Mouse (Mus musculus): ENCODE measurements around the gene Maml1. TPM values are rescaled to one million over a fixed set of nuclear protein-coding genes. Genes with fewer than 3 reads are reported as not detected.

Gene Maml1
- polyA plus RNA-seq, 1 experiment from 2014 or later, result 10.7 TPM

DNA sequence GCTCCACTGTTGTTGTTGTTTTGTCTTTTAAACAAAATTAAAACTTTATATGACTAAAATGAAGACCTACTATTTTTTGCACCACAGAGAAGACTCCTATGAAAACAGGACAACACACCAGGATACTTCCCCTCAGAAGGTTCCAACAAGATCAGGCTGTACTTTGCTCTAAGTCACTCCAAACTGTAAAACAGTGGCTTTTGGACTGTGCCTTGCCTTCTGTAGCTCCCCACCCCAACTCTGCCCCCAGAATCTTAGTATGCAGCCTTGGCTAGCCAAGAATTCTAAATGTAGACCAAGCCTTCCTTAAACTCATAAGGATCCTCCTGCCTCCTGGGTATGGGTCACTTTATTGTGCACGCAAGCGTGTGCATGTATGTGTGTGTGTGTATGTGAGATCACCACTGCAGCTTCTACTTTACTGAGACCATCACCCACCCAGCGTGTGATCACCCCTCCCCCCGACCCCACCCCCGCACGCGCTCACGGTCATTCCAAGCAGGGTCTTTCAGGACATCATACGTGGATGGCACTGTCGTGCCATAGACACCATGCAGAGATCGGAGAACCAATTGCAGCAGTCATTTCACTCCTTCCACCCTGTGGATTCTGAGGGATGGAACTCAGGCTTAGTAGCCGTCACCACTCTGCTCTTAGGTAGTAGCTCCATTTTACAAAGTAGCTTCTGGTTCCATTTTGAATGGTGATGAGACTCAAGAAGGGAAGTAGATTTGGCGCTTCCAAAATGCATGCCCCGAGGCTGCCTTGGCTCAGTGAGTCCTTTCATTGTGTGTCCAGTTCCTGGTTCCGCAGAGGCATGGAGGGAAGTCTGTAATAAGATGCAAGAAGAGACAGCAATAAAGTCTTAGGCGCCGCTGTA lies 68.1 kb downstream of the Maml1 start:
- Histone ChIP-seq H3K27ac (ENCODE audit: low read depth, low read length) (peak overlapping the region; percentile 80), H3K36me3 (ENCODE audit: control insufficient read depth, insufficient read depth, low read length) (no peaks in the 10 kb centered on the region), H3K4me2 (replicated peaks; ENCODE audit: low read depth, low read length) (peak overlapping the region; percentile 94), H3K4me1 (ENCODE audit: control insufficient read depth, insufficient read depth, low read length) (peaks cover 31% of the 10 kb centered on the region), H3K27me3 (ENCODE audit: control insufficient read depth, insufficient read depth, low read length) (no peaks in the 10 kb centered on the region), H3K9me3 (ENCODE audit: control insufficient read depth, low read length) (no peaks in the 10 kb centered on the region), H3K4me3 (ENCODE audit: low read length) (peak overlapping the region; percentile 71), H3K9ac (ENCODE audit: low read depth, low read length) (peak overlapping the region; percentile 91)
- no peak for ATAC-seq (ENCODE audit: low FRiP score, low TSS enrichment)
- WGBS, result 6% methylated on average over 17 of the region's 17 CpGs

DNA sequence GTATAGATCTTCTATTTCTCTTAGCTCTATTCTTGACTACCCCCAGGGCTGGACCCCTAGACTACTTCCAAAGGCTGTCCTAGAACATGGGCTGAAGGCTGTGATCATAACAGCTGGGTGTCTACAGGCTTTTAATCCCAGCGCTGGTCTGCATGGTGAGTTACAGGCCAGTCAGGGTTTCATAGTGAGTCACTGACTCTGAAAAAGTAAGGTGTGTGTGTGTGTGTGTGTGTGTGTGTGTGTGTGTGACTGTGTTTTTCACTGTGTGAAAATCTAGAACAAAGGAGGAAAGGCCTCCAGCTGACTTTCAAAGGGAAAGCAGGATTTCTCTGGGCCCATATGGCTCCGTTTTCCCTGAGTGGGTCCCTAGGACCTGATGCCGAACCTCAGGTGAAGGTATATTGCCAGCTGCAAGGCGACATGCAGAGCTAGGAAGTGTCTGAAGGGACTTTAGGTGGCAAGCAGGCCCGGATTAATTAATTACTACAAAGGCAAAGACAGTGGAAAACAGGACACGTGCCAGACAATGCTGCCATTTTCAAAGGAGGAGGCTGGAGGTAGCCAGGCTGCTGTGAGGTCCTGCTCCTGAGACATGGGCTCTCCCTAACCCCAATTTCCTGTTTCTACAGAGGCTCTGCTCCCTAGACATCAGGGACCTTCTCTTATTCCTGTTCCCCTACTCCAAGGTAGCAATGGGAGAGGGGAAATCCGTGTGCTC lies 69.4 kb downstream of the Maml1 start:
- no peaks in the 10 kb centered on the region for H3K9me3 ChIP-seq (ENCODE audit: control insufficient read depth, low read length)
- no peak overlapping the region for H3K4me3 ChIP-seq (ENCODE audit: low read length)
- 61% methylated on average over 7 of the region's 7 CpGs for WGBS
- no peak overlapping the region for H3K9ac ChIP-seq (ENCODE audit: low read depth, low read length)
- no peak overlapping the region for H3K27ac ChIP-seq (ENCODE audit: low read depth, low read length)
- no peaks in the 10 kb centered on the region for H3K27me3 ChIP-seq (ENCODE audit: control insufficient read depth, insufficient read depth, low read length)
- ATAC-seq (ENCODE audit: low FRiP score, low TSS enrichment), result no peak
- peaks cover 23% of the 10 kb centered on the region for H3K4me1 ChIP-seq (ENCODE audit: control insufficient read depth, insufficient read depth, low read length)
- H3K4me2 ChIP-seq (replicated peaks; ENCODE audit: low read depth, low read length), result no peak overlapping the region
- H3K36me3 ChIP-seq (ENCODE audit: control insufficient read depth, insufficient read depth, low read length), result no peaks in the 10 kb centered on the region

DNA sequence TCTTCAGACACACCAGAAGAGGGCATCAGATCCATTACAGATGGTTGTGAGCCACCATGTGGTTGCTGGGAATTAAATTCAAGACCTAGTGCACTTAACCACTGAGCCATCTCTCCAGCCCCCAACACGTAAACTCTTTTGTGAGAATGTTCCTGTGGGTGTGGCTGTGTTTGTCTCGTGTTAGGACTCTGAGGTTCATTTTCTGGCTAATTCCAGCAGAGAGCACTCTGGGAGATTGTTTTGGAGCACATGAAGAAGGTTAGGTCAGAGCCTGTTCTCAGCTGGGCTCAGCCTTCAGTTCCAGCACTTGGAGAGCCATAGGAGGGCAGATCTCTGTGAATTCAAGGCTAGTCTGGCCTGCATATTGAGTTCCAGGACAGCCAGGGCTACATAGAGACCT lies 72.3 kb downstream of the Maml1 start:
- 66% methylated on average over 2 of the region's 2 CpGs for WGBS
- Histone ChIP-seq H3K9ac (ENCODE audit: low read depth, low read length) (no peak overlapping the region), H3K9me3 (ENCODE audit: control insufficient read depth, low read length) (no peaks in the 10 kb centered on the region), H3K36me3 (ENCODE audit: control insufficient read depth, insufficient read depth, low read length) (no peaks in the 10 kb centered on the region), H3K27me3 (ENCODE audit: control insufficient read depth, insufficient read depth, low read length) (no peaks in the 10 kb centered on the region), H3K27ac (ENCODE audit: low read depth, low read length) (no peak overlapping the region), H3K4me1 (ENCODE audit: control insufficient read depth, insufficient read depth, low read length) (peaks cover 22% of the 10 kb centered on the region), H3K4me2 (replicated peaks; ENCODE audit: low read depth, low read length) (no peak overlapping the region), H3K4me3 (ENCODE audit: low read length) (no peak overlapping the region)
- no peak for ATAC-seq (ENCODE audit: low FRiP score, low TSS enrichment)

DNA sequence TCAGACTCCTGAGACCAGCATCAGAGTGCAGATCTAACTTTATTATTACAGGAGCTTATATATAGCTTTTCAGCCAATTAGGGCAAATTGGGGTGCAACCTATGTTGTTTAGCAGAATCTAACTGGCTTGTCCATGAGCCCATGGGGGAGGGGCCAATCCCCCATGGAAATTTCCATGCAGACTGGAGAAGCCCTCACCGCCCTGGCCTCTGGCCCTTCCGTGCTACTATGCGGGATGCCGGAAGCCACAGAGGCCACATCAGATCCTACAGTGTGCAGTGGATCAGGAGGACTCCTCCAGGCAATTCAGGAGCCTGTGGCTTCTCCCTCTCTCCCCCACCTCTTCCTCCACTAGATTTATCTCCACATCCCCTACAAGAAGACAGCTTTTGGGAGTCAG lies 74.3 kb downstream of the Maml1 start:
- ATAC-seq (ENCODE audit: low FRiP score, low TSS enrichment), result no peak
- Histone ChIP-seq H3K27ac (ENCODE audit: low read depth, low read length) (no peak overlapping the region), H3K4me3 (ENCODE audit: low read length) (no peak overlapping the region), H3K9ac (ENCODE audit: low read depth, low read length) (no peak overlapping the region), H3K27me3 (ENCODE audit: control insufficient read depth, insufficient read depth, low read length) (no peaks in the 10 kb centered on the region), H3K4me1 (ENCODE audit: control insufficient read depth, insufficient read depth, low read length) (peaks cover 22% of the 10 kb centered on the region), H3K4me2 (replicated peaks; ENCODE audit: low read depth, low read length) (no peak overlapping the region), H3K36me3 (ENCODE audit: control insufficient read depth, insufficient read depth, low read length) (no peaks in the 10 kb centered on the region), H3K9me3 (ENCODE audit: control insufficient read depth, low read length) (no peaks in the 10 kb centered on the region)
- WGBS, result 43% methylated on average over 4 of the region's 4 CpGs

DNA sequence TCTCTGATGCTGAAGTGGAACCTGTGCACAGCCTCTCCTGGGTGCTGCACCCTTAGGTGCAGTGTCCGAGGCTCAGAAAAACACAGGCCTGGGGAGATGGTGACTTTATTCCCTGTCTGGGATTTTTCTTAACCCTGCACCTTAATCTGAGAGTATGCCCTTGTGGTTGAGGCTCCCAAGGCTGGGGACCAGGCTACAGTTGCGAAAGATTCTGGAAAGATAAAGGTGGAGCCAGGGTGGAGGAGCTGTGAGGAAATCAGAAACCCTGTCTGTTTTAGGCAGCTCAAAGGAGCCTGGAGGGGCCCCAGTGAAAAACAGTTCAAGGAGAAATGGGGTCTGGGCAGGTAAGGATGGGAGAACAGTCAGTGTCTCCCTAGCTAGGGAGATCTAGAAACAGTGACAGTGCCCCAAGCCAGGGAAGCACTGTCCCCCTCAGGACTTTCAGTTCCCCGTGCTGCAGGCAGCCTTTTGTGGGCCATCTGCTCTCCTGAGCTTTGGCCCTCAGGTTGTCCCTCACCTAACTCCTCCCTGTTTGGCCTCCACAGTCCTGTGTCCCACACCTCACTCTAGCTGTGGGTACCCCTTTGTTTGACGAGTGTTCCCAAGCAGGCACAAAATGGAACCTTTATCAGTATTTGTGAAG lies 75.3 kb downstream of the Maml1 start:
- no peak for ATAC-seq (ENCODE audit: low FRiP score, low TSS enrichment)
- Histone ChIP-seq H3K4me3 (ENCODE audit: low read length) (no peak overlapping the region), H3K27me3 (ENCODE audit: control insufficient read depth, insufficient read depth, low read length) (no peaks in the 10 kb centered on the region), H3K9me3 (ENCODE audit: control insufficient read depth, low read length) (no peaks in the 10 kb centered on the region), H3K9ac (ENCODE audit: low read depth, low read length) (no peak overlapping the region), H3K27ac (ENCODE audit: low read depth, low read length) (no peak overlapping the region), H3K36me3 (ENCODE audit: control insufficient read depth, insufficient read depth, low read length) (no peaks in the 10 kb centered on the region), H3K4me1 (ENCODE audit: control insufficient read depth, insufficient read depth, low read length) (peaks cover 22% of the 10 kb centered on the region), H3K4me2 (replicated peaks; ENCODE audit: low read depth, low read length) (no peak overlapping the region)
- WGBS, result 75% methylated on average over 4 of the region's 4 CpGs

DNA sequence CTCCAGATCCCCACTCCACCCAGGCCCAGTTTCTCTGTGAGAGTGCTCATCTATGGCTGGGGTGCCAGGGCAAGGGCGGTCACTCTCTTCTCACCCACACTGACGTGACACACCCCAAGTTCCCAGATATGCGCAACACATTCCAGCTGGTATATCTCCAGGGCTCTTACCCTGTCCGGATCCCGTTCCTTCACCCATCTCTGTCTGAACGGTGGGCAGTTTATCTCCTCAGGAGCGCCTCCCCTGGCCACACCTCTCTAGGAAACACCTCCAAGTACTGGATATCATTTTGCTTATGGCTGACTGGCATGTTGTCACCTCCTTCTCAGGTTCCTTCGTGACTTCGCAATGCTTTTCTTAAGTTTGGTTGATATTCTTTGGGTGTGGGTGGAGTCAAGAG lies 76.5 kb downstream of the Maml1 start:
- H3K9me3 ChIP-seq (ENCODE audit: control insufficient read depth, low read length), result no peaks in the 10 kb centered on the region
- no peaks in the 10 kb centered on the region for H3K36me3 ChIP-seq (ENCODE audit: control insufficient read depth, insufficient read depth, low read length)
- no peak for ATAC-seq (ENCODE audit: low FRiP score, low TSS enrichment)
- no peak overlapping the region for H3K27ac ChIP-seq (ENCODE audit: low read depth, low read length)
- peak overlapping the region; percentile 24 for H3K4me2 ChIP-seq (replicated peaks; ENCODE audit: low read depth, low read length)
- H3K27me3 ChIP-seq (ENCODE audit: control insufficient read depth, insufficient read depth, low read length), result no peaks in the 10 kb centered on the region
- no peak overlapping the region for H3K9ac ChIP-seq (ENCODE audit: low read depth, low read length)
- H3K4me1 ChIP-seq (ENCODE audit: control insufficient read depth, insufficient read depth, low read length), result peaks cover 22% of the 10 kb centered on the region
- no peak overlapping the region for H3K4me3 ChIP-seq (ENCODE audit: low read length)
- whole genome bisulfite sequencing, result 18% methylated on average over 9 of the region's 9 CpGs

DNA sequence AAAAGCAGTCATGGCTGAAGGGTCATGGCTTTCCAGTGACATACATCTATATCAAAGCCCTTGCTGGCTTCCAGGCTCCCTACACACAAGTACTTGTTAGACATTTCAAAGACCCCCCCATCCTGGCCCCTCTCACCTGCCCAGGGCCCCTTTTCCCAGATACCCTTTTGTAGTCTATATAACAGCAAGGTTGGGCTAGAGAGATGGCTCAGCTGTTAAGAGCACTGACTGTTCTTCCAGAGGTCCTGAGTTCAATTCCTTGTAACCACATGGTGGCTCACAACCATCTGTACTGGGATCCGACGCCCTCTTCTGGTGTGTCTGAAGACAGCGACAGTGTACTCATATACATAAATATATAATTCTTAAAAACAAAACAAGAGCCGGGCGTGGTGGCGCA lies 77.5 kb downstream of the Maml1 start:
- WGBS, result 88% methylated on average over 6 of the region's 6 CpGs
- H3K4me1 ChIP-seq (ENCODE audit: control insufficient read depth, insufficient read depth, low read length), result peaks cover 22% of the 10 kb centered on the region

DNA sequence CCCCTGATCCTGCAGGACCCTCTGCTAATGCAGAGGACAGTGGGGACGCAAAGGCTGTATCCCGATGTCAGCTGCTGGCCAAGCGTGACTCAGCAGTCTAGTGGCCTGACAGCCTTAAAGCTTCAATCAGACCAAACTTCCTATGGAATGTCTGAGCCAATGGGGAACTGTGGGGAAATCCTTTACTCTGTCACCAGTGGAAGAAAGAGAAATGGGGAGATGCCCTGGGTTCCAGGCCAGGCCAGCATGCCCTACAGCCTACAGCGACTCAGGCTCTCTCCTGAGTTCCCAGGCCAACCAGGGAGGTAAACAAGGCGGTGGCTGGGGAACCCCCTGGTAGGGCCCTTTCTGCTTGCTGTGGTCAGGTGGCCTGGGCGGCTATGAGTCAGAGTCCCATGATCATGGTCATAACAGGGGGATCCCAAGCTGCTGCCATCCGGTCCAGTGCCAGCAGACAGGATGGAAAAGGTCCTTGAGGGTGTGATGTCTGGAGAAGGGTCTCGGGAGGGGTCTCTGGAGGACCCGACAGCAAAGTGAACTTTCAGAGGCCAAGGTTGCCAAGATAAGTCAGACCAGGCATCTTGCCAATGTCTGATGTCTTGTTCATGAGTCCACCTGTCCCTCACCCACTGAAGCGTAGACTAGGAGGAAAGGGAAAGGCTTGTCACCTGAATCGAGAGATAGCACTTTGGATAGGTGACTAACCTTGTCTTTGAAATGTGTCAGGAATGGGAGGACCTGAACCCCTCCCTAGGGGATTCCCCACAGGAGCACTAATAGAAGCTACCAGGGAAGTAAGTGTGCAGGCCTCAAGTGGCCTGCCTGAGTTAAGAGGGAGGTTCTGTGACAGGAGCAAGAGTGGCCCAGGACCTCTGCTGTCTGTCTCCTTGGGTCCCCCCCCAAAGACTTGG lies 79.0 kb downstream of the Maml1 start:
- Histone ChIP-seq H3K4me2 (replicated peaks; ENCODE audit: low read depth, low read length) (no peak overlapping the region), H3K4me3 (ENCODE audit: low read length) (no peak overlapping the region), H3K4me1 (ENCODE audit: control insufficient read depth, insufficient read depth, low read length) (peaks cover 22% of the 10 kb centered on the region), H3K36me3 (ENCODE audit: control insufficient read depth, insufficient read depth, low read length) (peaks cover under 1% of the 10 kb centered on the region; the same call in 1 of the 2 replicates), H3K27me3 (ENCODE audit: control insufficient read depth, insufficient read depth, low read length) (no peaks in the 10 kb centered on the region), H3K9ac (ENCODE audit: low read depth, low read length) (0 out of 2 replicates have a peak overlapping the region, but pooled peaks have one; percentile 7), H3K9me3 (ENCODE audit: control insufficient read depth, low read length) (no peaks in the 10 kb centered on the region), H3K27ac (ENCODE audit: low read depth, low read length) (0 out of 2 replicates have a peak overlapping the region, but pooled peaks have one; percentile 14)
- 47% methylated on average over 11 of the region's 11 CpGs for WGBS
- ATAC-seq (ENCODE audit: low FRiP score, low TSS enrichment), result no peak

More for the DNA sequence above, 77.5 kb downstream of the Maml1 start:
- no peaks in the 10 kb centered on the region for H3K9me3 ChIP-seq (ENCODE audit: control insufficient read depth, low read length)
- H3K4me3 ChIP-seq (ENCODE audit: low read length), result no peak overlapping the region
- H3K4me2 ChIP-seq (replicated peaks; ENCODE audit: low read depth, low read length), result no peak overlapping the region
- H3K27ac ChIP-seq (ENCODE audit: low read depth, low read length), result no peak overlapping the region
- H3K9ac ChIP-seq (ENCODE audit: low read depth, low read length), result no peak overlapping the region
- no peaks in the 10 kb centered on the region for H3K27me3 ChIP-seq (ENCODE audit: control insufficient read depth, insufficient read depth, low read length)
- no peaks in the 10 kb centered on the region for H3K36me3 ChIP-seq (ENCODE audit: control insufficient read depth, insufficient read depth, low read length)
- ATAC-seq (ENCODE audit: low FRiP score, low TSS enrichment), result no peak

Measured in kidney, embryonic 14.5 days (tissue).